Mouse (Mus musculus): ENCODE results near the gene Wnt9b. TPM values are rescaled to one million over a fixed set of nuclear protein-coding genes. Genes with fewer than 3 reads are reported as not detected.

Gene Wnt9b
- polyA plus RNA-seq, 2 experiments: 0.62 to 0.80 TPM

- Histone ChIP-seq H3K36me3 (ENCODE audit: control insufficient read depth, insufficient read depth, low read length) (no peaks in the 10 kb centered on the region), H3K4me1 (ENCODE audit: control insufficient read depth, insufficient read depth, low read length) (no peaks in the 10 kb centered on the region), H3K4me2 (replicated peaks; ENCODE audit: low read depth, low read length, severe bottlenecking) (no peak overlapping the region), H3K9me3 (ENCODE audit: control insufficient read depth, low read length) (no peaks in the 10 kb centered on the region), H3K9ac (ENCODE audit: low read depth, low read length, severe bottlenecking) (no peak overlapping the region), H3K4me3 (replicated peaks; ENCODE audit: low read length) (no peak overlapping the region), H3K27ac (replicated peaks; ENCODE audit: low read depth, low read length) (no peak overlapping the region), H3K27me3 (ENCODE audit: control insufficient read depth, insufficient read depth, low read length) (no peaks in the 10 kb centered on the region)
- no peak for TF ChIP-seq POLR2A (IDR thresholded peaks at IDR 0.05; ENCODE audit: borderline replicate concordance, extremely low read depth, insufficient read depth, insufficient read length)
- no peak for ATAC-seq (ENCODE audit: low FRiP score, low read depth)
- DNase-seq (ENCODE audit: low spot score): no peak
- WGBS: 69% methylated on average over 5 of the region's 5 CpGs
Measured at GRCm38 (mm10) chr11:103734411-103735045, 15.1 kb downstream of the Wnt9b start.

GRCm38 (mm10) chr11:103733961-103734360, 15.7 kb downstream of the Wnt9b start:
- no peaks in the 10 kb centered on the region for H3K36me3 ChIP-seq (ENCODE audit: control insufficient read depth, insufficient read depth, low read length)
- no peaks in the 10 kb centered on the region for H3K4me1 ChIP-seq (ENCODE audit: control insufficient read depth, insufficient read depth, low read length)
- no peaks in the 10 kb centered on the region for H3K9me3 ChIP-seq (ENCODE audit: control insufficient read depth, low read length)
- H3K9ac ChIP-seq (ENCODE audit: low read depth, low read length, severe bottlenecking): no peak overlapping the region
- H3K4me2 ChIP-seq (replicated peaks; ENCODE audit: low read depth, low read length, severe bottlenecking): no peak overlapping the region
- DNase-seq (ENCODE audit: low spot score) (no peak), ATAC-seq (ENCODE audit: low FRiP score, low read depth) (no peak)
- H3K27ac ChIP-seq (replicated peaks; ENCODE audit: low read depth, low read length): no peak overlapping the region
- no peak for TF ChIP-seq POLR2A (IDR thresholded peaks at IDR 0.05; ENCODE audit: borderline replicate concordance, extremely low read depth, insufficient read depth, insufficient read length)
- no peaks in the 10 kb centered on the region for H3K27me3 ChIP-seq (ENCODE audit: control insufficient read depth, insufficient read depth, low read length)
- H3K4me3 ChIP-seq (replicated peaks; ENCODE audit: low read length): no peak overlapping the region
- 78% methylated on average over 2 of the region's 2 CpGs for WGBS

DNA sequence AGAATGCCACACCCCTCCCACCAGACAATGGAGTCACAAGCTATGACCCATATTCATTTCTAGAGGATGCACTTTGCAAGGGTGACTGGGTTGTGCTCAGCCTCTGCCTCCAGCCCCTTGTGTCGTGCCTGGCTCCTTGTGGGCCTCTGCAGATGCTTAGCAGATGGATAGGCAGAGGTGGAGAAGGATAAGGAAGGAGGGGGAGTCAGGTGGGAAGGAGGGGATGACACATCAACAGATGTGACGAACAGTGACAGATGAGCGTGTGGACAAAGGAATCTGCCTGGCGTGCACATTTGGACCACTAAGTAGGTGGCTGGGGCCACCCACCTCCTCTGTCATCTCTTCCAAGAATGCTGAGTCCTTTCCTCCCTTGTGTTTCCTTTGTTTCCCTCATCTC, 16.6 kb downstream of the Wnt9b start:
- ATAC-seq (ENCODE audit: low FRiP score, low read depth) (no peak), DNase-seq (ENCODE audit: low spot score) (no peak)
- WGBS: 56% methylated on average over 4 of the region's 4 CpGs
- Histone ChIP-seq H3K27ac (replicated peaks; ENCODE audit: low read depth, low read length) (no peak overlapping the region), H3K27me3 (ENCODE audit: control insufficient read depth, insufficient read depth, low read length) (no peaks in the 10 kb centered on the region), H3K9me3 (ENCODE audit: control insufficient read depth, low read length) (no peaks in the 10 kb centered on the region), H3K9ac (ENCODE audit: low read depth, low read length, severe bottlenecking) (no peak overlapping the region), H3K4me2 (replicated peaks; ENCODE audit: low read depth, low read length, severe bottlenecking) (no peak overlapping the region), H3K4me1 (ENCODE audit: control insufficient read depth, insufficient read depth, low read length) (no peaks in the 10 kb centered on the region), H3K4me3 (replicated peaks; ENCODE audit: low read length) (no peak overlapping the region), H3K36me3 (ENCODE audit: control insufficient read depth, insufficient read depth, low read length) (no peaks in the 10 kb centered on the region)
- TF ChIP-seq POLR2A (IDR thresholded peaks at IDR 0.05; ENCODE audit: borderline replicate concordance, extremely low read depth, insufficient read depth, insufficient read length): no peak

DNA sequence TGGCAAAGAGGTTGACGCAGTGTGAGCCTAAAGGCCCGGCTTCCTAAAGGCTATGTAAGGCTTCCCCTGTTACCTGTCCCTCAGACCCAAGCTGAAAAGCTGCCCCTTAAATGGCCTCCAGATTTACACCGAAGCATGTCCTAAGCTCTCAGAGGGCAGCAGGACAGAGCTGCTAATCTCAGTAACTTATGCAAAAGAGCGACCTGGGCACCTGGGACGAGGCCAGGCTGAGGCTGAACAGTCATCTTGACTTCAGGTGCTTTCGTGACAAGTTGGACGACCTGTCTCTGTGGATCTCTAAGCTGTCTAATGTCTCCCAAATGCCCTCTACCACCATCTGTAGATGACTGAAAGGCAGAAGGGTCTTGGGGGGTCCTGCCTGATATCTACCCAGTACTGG, 17.3 kb downstream of the Wnt9b start:
- 84% methylated on average over 7 of the region's 7 CpGs for WGBS
- no peak for TF ChIP-seq POLR2A (IDR thresholded peaks at IDR 0.05; ENCODE audit: borderline replicate concordance, extremely low read depth, insufficient read depth, insufficient read length)
- no peak for ATAC-seq (ENCODE audit: low FRiP score, low read depth)

DNA sequence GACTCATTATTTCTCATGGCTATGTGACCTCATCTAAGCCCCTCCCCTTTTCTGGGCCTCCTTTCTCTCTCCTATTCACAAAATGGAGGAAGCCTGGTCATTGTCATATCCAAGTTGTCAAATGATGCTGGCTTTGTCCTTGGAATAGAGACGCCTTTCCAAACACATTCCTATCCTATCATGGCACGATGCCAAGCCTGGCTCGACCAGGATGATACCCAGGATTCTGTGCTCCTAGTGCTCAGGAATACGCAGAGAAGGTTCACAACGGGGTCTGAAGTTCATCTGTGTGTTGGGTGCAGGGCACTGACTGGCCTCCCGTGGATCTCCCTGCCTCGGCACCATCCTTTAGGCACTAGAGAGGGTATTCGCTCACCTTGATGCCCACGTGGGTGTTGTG, 18.0 kb downstream of the Wnt9b start:
- ATAC-seq (ENCODE audit: low FRiP score, low read depth): no peak
- Histone ChIP-seq H3K4me1 (ENCODE audit: control insufficient read depth, insufficient read depth, low read length) (no peaks in the 10 kb centered on the region), H3K4me3 (replicated peaks; ENCODE audit: low read length) (no peak overlapping the region), H3K9ac (ENCODE audit: low read depth, low read length, severe bottlenecking) (no peak overlapping the region), H3K27me3 (ENCODE audit: control insufficient read depth, insufficient read depth, low read length) (no peaks in the 10 kb centered on the region), H3K27ac (replicated peaks; ENCODE audit: low read depth, low read length) (no peak overlapping the region), H3K4me2 (replicated peaks; ENCODE audit: low read depth, low read length, severe bottlenecking) (no peak overlapping the region), H3K36me3 (ENCODE audit: control insufficient read depth, insufficient read depth, low read length) (no peaks in the 10 kb centered on the region), H3K9me3 (ENCODE audit: control insufficient read depth, low read length) (no peaks in the 10 kb centered on the region)
- DNase-seq (ENCODE audit: low spot score): no peak
- WGBS: 85% methylated on average over 9 of the region's 9 CpGs
- no peak for TF ChIP-seq POLR2A (IDR thresholded peaks at IDR 0.05; ENCODE audit: borderline replicate concordance, extremely low read depth, insufficient read depth, insufficient read length)

More for the DNA sequence above, 17.3 kb downstream of the Wnt9b start:
- Histone ChIP-seq H3K27me3 (ENCODE audit: control insufficient read depth, insufficient read depth, low read length) (no peaks in the 10 kb centered on the region), H3K36me3 (ENCODE audit: control insufficient read depth, insufficient read depth, low read length) (no peaks in the 10 kb centered on the region), H3K27ac (replicated peaks; ENCODE audit: low read depth, low read length) (no peak overlapping the region), H3K9me3 (ENCODE audit: control insufficient read depth, low read length) (no peaks in the 10 kb centered on the region), H3K4me1 (ENCODE audit: control insufficient read depth, insufficient read depth, low read length) (no peaks in the 10 kb centered on the region), H3K4me3 (replicated peaks; ENCODE audit: low read length) (no peak overlapping the region), H3K9ac (ENCODE audit: low read depth, low read length, severe bottlenecking) (no peak overlapping the region), H3K4me2 (replicated peaks; ENCODE audit: low read depth, low read length, severe bottlenecking) (no peak overlapping the region)
- no peak for DNase-seq (ENCODE audit: low spot score)
